Mouse (Mus musculus) ovary, postnatal 10 days (tissue): ENCODE data around the gene Slc2a1.

Source experiments
- DNase-seq: peaks from one replicate; pipeline ENCODE4 v3.0.0; 2022; ENCODE audit warnings: low spot score

Gene Slc2a1

DNA sequence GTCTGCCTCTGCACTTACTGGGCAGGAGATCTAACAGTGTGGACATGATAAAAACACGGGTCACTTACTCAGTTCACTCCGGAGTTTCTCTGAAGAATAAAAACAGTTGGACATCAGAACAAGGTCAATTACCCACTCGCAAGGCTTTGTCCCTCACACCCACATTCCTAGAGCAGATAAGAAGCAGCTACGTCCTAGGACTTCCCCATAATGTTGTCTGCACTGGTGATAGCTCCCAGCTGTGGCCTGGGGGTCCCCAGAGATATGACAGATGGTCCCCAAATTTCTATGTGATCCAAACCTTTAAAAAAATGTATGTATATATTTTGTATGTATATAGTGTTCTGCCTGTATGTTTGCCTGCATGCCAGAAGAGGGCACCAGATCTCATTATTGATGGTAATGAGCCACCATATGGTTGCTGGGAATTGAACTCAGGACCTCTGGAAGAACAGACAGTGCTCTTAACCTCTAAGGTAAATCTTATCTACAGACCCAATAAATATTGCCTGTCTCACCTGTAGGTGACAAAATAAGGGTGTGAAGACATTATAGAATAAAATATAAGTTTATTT lies 71.7 kb downstream of the Slc2a1 start:
- no peak for DNase-seq

DNA sequence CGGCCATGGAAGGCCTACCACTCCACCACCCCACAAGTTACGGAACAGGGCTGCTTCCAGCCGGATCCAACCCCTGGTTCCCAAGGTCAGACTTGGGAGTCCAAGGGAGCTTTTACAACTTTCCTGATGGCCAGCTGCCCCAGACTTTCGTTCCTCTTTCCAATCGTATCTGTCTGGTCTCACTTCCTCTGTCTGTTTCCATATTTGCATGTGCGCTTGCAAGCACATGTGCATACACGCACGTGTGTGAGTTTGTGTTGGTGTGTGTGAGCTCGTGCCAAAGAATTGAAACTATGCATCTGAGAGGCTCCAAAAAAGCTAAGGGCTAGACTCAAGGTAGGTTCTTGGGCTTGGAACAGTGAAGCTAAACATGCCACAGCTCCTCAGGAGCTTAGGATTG lies 72.9 kb downstream of the Slc2a1 start:
- DNase-seq, result no peak

DNA sequence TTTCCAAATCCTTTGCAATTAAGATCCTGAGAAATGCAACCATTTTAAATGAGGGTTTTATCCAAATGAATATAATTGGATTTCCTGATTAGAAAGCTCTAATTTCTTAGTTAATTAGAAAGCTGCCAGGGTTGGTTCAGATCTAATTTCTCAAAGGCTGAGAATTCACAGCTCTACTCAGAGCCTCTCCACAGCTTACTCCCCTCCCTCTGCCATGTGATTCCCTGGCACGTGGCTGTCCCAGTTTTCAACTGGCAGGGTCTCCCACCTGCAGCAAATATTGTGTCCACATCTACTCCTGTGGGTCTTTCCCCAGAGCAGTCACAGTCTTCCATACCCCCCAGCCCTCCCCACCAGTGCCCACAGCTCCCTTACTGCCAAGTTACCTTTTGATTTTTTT lies 75.0 kb downstream of the Slc2a1 start:
- no peak for DNase-seq

DNA sequence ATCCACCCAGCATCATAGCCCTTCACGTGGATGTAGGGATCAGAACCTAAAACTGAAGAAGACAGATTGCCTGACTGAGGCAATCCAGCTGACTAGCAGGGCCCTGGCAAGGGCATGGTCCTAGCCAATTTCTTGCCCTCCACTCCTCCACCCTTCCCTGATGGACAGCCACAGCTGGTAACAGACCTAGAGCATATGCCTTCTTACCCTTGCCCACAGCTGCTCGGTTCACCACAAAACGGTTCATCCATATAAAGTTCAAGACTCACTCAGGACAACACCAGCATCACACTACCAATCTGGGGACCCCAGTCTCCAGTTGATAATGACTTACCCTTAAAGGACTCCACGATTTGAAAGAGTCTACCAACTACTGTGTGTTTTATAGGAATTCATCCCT lies 77.3 kb downstream of the Slc2a1 start:
- no peak for DNase-seq
